In genomic region chr7:25057888-25058287, GRCm38 (mm10) we compare ENCODE assay signal across 23 mouse cellular contexts.
"Had no signal": no experiment of that assay in that cellular context is flagged by ENCODE, and none has a peak within 500 bp of the region (broad histone marks: within the 10 kb centered on the region; RNA-seq: fewer than 3 reads in every experiment).

No protein-coding gene starts in this region.

- H3K9me3 ChIP-seq: heart, embryonic 13.5 days; heart, embryonic 15.5 days; hindbrain, embryonic 13.5 days; hindbrain, embryonic 15.5 days; limb, embryonic 13.5 days; limb, embryonic 15.5 days; liver, embryonic 12.5 days had no signal

- H3K9ac ChIP-seq: heart, embryonic 13.5 days; heart, embryonic 15.5 days; hindbrain, embryonic 13.5 days; hindbrain, embryonic 15.5 days; limb, embryonic 13.5 days; limb, embryonic 15.5 days; liver, embryonic 12.5 days had no signal

- H3K4me2 ChIP-seq: heart, embryonic 11.5 days; heart, embryonic 13.5 days; heart, embryonic 15.5 days; hindbrain, embryonic 13.5 days; hindbrain, embryonic 15.5 days; limb, embryonic 13.5 days; limb, embryonic 15.5 days; liver, embryonic 12.5 days had no signal

- H3K4me1 ChIP-seq: hindbrain, embryonic 13.5 days; hindbrain, embryonic 15.5 days; limb, embryonic 13.5 days; limb, embryonic 15.5 days; liver, embryonic 12.5 days had no signal

- DNase-seq: gastrocnemius, postnatal 14 days; gastrocnemius, postnatal 36 days; heart, adult 18-20 months; heart, postnatal 14 days; heart, postnatal 36 days; kidney, adult 11 months; kidney, adult 8-10 months; kidney, postnatal 14 days; kidney, postnatal 36 days; layer of hippocampus, adult 9-11 months; layer of hippocampus, postnatal 36 days; left cerebral cortex, postnatal 4 days had no signal

- H3K4me3 ChIP-seq: heart, embryonic 13.5 days; heart, embryonic 15.5 days; hindbrain, embryonic 13.5 days; hindbrain, embryonic 15.5 days; limb, embryonic 13.5 days; limb, embryonic 15.5 days; liver, embryonic 12.5 days had no signal

- H3K27me3 ChIP-seq: heart, embryonic 13.5 days; heart, embryonic 15.5 days; hindbrain, embryonic 13.5 days; hindbrain, embryonic 15.5 days; limb, embryonic 13.5 days; limb, embryonic 15.5 days; liver, embryonic 12.5 days had no signal

- H3K27ac ChIP-seq: hindbrain, embryonic 13.5 days; hindbrain, embryonic 15.5 days; hindbrain, postnatal 0 days; kidney, postnatal 0 days; limb, embryonic 13.5 days; limb, embryonic 15.5 days; liver, embryonic 12.5 days had no signal

- ATAC-seq: intestine, embryonic 16.5 days; liver, embryonic 12.5 days had no signal
